ENCODE assay signal across 17 mouse cellular contexts in the genomic region with DNA sequence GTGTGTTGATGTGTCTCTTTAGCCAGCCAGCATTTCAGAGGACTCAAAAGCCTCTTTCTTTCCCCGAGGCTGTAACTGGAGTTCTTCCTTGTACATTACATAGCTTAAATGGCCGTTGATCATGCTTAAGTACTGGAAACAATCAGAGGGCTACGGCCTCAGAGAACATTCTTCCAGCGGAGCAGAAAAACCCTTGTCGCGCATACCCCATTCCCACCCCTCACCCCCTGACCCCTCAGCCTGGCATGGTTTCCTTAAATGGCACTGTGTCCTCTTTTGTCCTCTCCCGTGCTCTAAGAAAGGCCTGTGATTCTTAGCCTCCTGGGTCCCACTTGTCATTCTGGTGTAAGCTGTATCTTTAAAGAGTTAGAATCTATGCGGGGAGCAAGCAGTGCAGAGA.
DNase-seq lines count a peak whose midpoint lies in the region; ATAC-seq lines count a peak whose summit lies in the region.
"Had no signal": no experiment of that assay in that cellular context is flagged by ENCODE, and none has a peak within 500 bp of the region (broad histone marks: within the 10 kb centered on the region; RNA-seq: fewer than 3 reads in every experiment).

No protein-coding gene starts in this region.

- H3K27ac ChIP-seq in forebrain, embryonic 11.5 days (ENCODE audit: low read depth, low read length) = peak overlapping the region; percentile 18; the same call in 1 of the 2 replicates
- H3K27ac ChIP-seq in forebrain, embryonic 16.5 days (ENCODE audit: low read length) = no peak overlapping the region
- peak overlapping the region; percentile 75 for H3K27ac ChIP-seq in kidney, embryonic 16.5 days (ENCODE audit: low read length)
- no peak overlapping the region for H3K27ac ChIP-seq in embryonic facial prominence, embryonic 11.5 days (replicated peaks; ENCODE audit: low read depth, low read length)
- H3K27ac ChIP-seq: midbrain, embryonic 12.5 days had no signal

- no peaks in the 10 kb centered on the region for H3K27me3 ChIP-seq in forebrain, embryonic 11.5 days (ENCODE audit: control insufficient read depth, insufficient read depth, low read length)
- no peaks in the 10 kb centered on the region for H3K27me3 ChIP-seq in forebrain, embryonic 16.5 days (replicated peaks; ENCODE audit: control insufficient read depth, insufficient read depth, low read length)
- H3K27me3 ChIP-seq in kidney, embryonic 16.5 days (ENCODE audit: insufficient read depth, low read length) = no peaks in the 10 kb centered on the region
- H3K27me3 ChIP-seq in embryonic facial prominence, embryonic 11.5 days (ENCODE audit: control insufficient read depth, insufficient read depth, low read length) = no peaks in the 10 kb centered on the region
- H3K27me3 ChIP-seq: embryonic facial prominence, embryonic 15.5 days; Patski had no signal

- no peak for DNase-seq in forebrain, embryonic 11.5 days (ENCODE audit: low spot score)
- no peak for DNase-seq in kidney, postnatal 25 days
- peak; percentile 40 for DNase-seq in embryonic facial prominence, embryonic 11.5 days (ENCODE audit: low spot score)
- DNase-seq in retina, embryonic 14.5 days (ENCODE audit: low spot score) = peak; percentile 35
- DNase-seq in right cerebral cortex, postnatal 36 days (ENCODE audit: low spot score in 2 of 2) = no peak
- DNase-seq in ovary, postnatal 14 days (ENCODE audit: low spot score) = no peak
- DNase-seq: cerebellum, adult 8-10 months; gastrocnemius, postnatal 36 days; layer of hippocampus, postnatal 36 days; left cerebral cortex, postnatal 4 days; lung, postnatal 36 days; thymus, adult 18-20 months had no signal

- H3K4me2 ChIP-seq in forebrain, embryonic 11.5 days (ENCODE audit: low read depth, low read length, severe bottlenecking) = no peak overlapping the region
- H3K4me2 ChIP-seq in forebrain, embryonic 16.5 days (ENCODE audit: low read length) = no peak overlapping the region
- H3K4me2 ChIP-seq in kidney, embryonic 16.5 days (replicated peaks; ENCODE audit: low read depth, low read length) = no peak overlapping the region
- H3K4me2 ChIP-seq in embryonic facial prominence, embryonic 11.5 days (ENCODE audit: low read depth, low read length) = no peak overlapping the region
- H3K4me2 ChIP-seq: embryonic facial prominence, embryonic 15.5 days; midbrain, embryonic 12.5 days had no signal

- no peak overlapping the region for H3K9ac ChIP-seq in forebrain, embryonic 11.5 days (ENCODE audit: low read length)
- no peak overlapping the region for H3K9ac ChIP-seq in forebrain, embryonic 16.5 days (replicated peaks; ENCODE audit: low read depth, low read length)
- H3K9ac ChIP-seq in kidney, embryonic 16.5 days (replicated peaks; ENCODE audit: low read length) = no peak overlapping the region
- no peak overlapping the region for H3K9ac ChIP-seq in embryonic facial prominence, embryonic 11.5 days (replicated peaks; ENCODE audit: low read length)
- H3K9ac ChIP-seq: embryonic facial prominence, embryonic 15.5 days; midbrain, embryonic 12.5 days had no signal

- 13% methylated on average over 8 of the region's 8 CpGs for WGBS in forebrain, embryonic 11.5 days
- WGBS in forebrain, embryonic 16.5 days = 12% methylated on average over 8 of the region's 8 CpGs
- WGBS in kidney, embryonic 16.5 days = 22% methylated on average over 8 of the region's 8 CpGs
- WGBS in embryonic facial prominence, embryonic 11.5 days = 18% methylated on average over 8 of the region's 8 CpGs

- peaks cover 12% of the 10 kb centered on the region; the same call in 1 of the 2 replicates for H3K4me1 ChIP-seq in forebrain, embryonic 11.5 days (replicated peaks; ENCODE audit: control insufficient read depth, insufficient read depth, low read length)
- H3K4me1 ChIP-seq in forebrain, embryonic 16.5 days (replicated peaks; ENCODE audit: control insufficient read depth, insufficient read depth, low read length) = peaks cover 20% of the 10 kb centered on the region
- H3K4me1 ChIP-seq in kidney, embryonic 16.5 days (ENCODE audit: insufficient read depth, low read length) = peaks cover 49% of the 10 kb centered on the region
- no peaks in the 10 kb centered on the region; the same call in 1 of the 2 replicates for H3K4me1 ChIP-seq in embryonic facial prominence, embryonic 11.5 days (ENCODE audit: control insufficient read depth, insufficient read depth, low read length)

- H3K4me3 ChIP-seq in forebrain, embryonic 11.5 days (ENCODE audit: low read depth, low read length) = no peak overlapping the region
- H3K4me3 ChIP-seq in forebrain, embryonic 16.5 days (replicated peaks; ENCODE audit: low read length) = no peak overlapping the region
- H3K4me3 ChIP-seq in kidney, embryonic 16.5 days (ENCODE audit: low read length) = no peak overlapping the region
- no peak overlapping the region for H3K4me3 ChIP-seq in embryonic facial prominence, embryonic 11.5 days (ENCODE audit: low read depth, low read length)
- H3K4me3 ChIP-seq: embryonic facial prominence, embryonic 15.5 days; midbrain, embryonic 12.5 days had no signal

- no peaks in the 10 kb centered on the region for H3K9me3 ChIP-seq in forebrain, embryonic 11.5 days (ENCODE audit: control insufficient read depth, low read length)
- H3K9me3 ChIP-seq in forebrain, embryonic 16.5 days (ENCODE audit: control insufficient read depth, low read length) = peaks cover under 1% of the 10 kb centered on the region; the same call in 1 of the 2 replicates
- H3K9me3 ChIP-seq in kidney, embryonic 16.5 days (ENCODE audit: low read length) = peaks cover 4% of the 10 kb centered on the region
- H3K9me3 ChIP-seq in embryonic facial prominence, embryonic 11.5 days (replicated peaks; ENCODE audit: control insufficient read depth, low read length) = no peaks in the 10 kb centered on the region
- H3K9me3 ChIP-seq: embryonic facial prominence, embryonic 15.5 days had no signal

- H3K36me3 ChIP-seq in forebrain, embryonic 11.5 days (ENCODE audit: control insufficient read depth, insufficient read depth, low read length) = no peaks in the 10 kb centered on the region
- H3K36me3 ChIP-seq in forebrain, embryonic 16.5 days (ENCODE audit: control insufficient read depth, insufficient read depth) = no peaks in the 10 kb centered on the region
- no peaks in the 10 kb centered on the region for H3K36me3 ChIP-seq in kidney, embryonic 16.5 days (ENCODE audit: insufficient read depth, low read length)
- H3K36me3 ChIP-seq in embryonic facial prominence, embryonic 11.5 days (replicated peaks; ENCODE audit: control insufficient read depth, insufficient read depth, low read depth, low read length) = no peaks in the 10 kb centered on the region
- H3K36me3 ChIP-seq: embryonic facial prominence, embryonic 15.5 days; midbrain, embryonic 12.5 days had no signal

- no peak for ATAC-seq in forebrain, embryonic 11.5 days (replicated peaks; ENCODE audit: low FRiP score)
- no peak for ATAC-seq in forebrain, embryonic 16.5 days
- ATAC-seq in kidney, embryonic 16.5 days (ENCODE audit: low FRiP score, low TSS enrichment) = no peak
- no peak for ATAC-seq in embryonic facial prominence, embryonic 11.5 days (replicated peaks; ENCODE audit: insufficient number of reproducible peaks, low FRiP score, low TSS enrichment, low read depth)
- ATAC-seq: Patski had no signal

Comparison
In these comparisons a context has a peak if more than half of its experiments do, and no peak if none do; other contexts are left out.
1. H3K27ac ChIP-seq: peak in forebrain, embryonic 11.5 days (single experiment) and kidney, embryonic 16.5 days (single experiment); none in forebrain, embryonic 16.5 days (single experiment) and embryonic facial prominence, embryonic 11.5 days (single experiment).
2. DNase-seq: peak in embryonic facial prominence, embryonic 11.5 days (single experiment) and retina, embryonic 14.5 days (single experiment); none in forebrain, embryonic 11.5 days (single experiment), kidney, postnatal 25 days (0 of 2), right cerebral cortex, postnatal 36 days (0 of 2) and ovary, postnatal 14 days (single experiment).